Mouse (Mus musculus) subcutaneous adipose tissue, adult 2 months (tissue): Measurements from ENCODE around the gene Rpl3. TPM values are rescaled to one million over a fixed set of nuclear protein-coding genes. Genes with fewer than 3 reads are reported as not detected.

Experiments used
- polyA plus RNA-seq: library from polyadenylated mRNA; depleted of rRNA; stranded (reverse); fragments of >200 nt; gene quantifications from 2 replicates; pipeline ENCODE4 v1.2.3, GENCODE M21; 2012; ENCODE audit warnings: low replicate concordance; rRNA removed

The Rpl3 gene
- 384 and 934 TPM in 2 replicates for polyA plus RNA-seq

DNA sequence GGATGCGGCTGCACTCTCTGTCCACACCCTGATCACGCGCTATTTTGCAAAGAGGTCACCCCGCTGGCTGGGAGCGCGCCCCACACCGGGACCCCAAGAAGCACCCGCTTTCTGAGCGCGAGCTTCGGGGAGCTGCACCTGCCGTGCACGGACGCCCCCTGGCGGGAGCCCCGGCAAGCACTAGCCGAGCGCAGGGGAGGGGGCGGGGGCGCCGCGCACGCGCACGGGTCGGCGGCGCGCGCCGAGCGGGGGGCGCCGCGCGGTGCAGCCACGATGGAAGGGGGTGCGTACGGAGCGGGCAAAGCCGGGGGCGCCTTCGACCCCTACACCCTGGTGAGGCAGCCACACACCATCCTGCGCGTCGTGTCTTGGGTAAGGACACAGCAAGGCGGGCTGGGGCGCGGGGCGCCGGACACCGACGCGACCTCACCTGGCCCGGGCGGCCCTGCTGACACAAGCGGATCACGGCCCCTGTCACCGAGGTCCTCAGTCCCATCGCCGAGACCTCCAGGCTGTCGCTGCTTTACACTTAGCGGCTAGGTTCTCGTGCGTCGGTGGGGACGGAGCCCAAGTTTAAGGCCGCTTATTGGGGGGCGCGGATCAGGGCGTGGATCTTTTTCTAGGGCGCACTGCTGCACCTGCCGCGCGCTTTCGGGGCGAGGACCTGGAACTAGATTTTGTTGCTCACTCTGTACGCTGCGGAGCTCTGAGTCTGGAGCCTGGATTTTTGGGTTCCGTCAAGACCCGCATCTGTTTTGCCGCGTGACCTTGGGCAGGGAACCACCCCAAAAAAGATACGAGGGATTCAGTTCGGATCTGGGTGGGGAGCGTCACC, at the start of gene Rpl3, which contains the start of gene Syngr1:
Rpl3 (minus strand) TSS at position 748 of the 835 bp plus-strand sequence.
Syngr1 (plus strand) TSS at position 214 of the 835 bp plus-strand sequence.

GRCm38 (mm10) chr15:80132993-80133586, 41.4 kb upstream of the Rpl3 start, which contains the start of gene Tab1:
Tab1 (plus strand) TSS chr15:80133127.

Other genes starting within 250 kb of the Rpl3 start
- gene Apobec3, start 200.2 kb downstream of the Rpl3 start, polyA plus RNA-seq: 41.3 and 41.4 TPM in 2 replicates
- 26.7 and 34.0 TPM in 2 replicates for gene Cbx7, start 120.7 kb downstream of the Rpl3 start, polyA plus RNA-seq
- 35.6 and 65.6 TPM in 2 replicates for gene Pdgfb, start 76.9 kb downstream of the Rpl3 start, polyA plus RNA-seq
- 31.1 and 39.3 TPM in 2 replicates for gene Syngr1, start 534 bp downstream of the Rpl3 start, polyA plus RNA-seq
- 15.8 and 28.1 TPM in 2 replicates for gene Tab1, start 41.3 kb upstream of the Rpl3 start, polyA plus RNA-seq
- gene Mgat3, start 81.9 kb upstream of the Rpl3 start, polyA plus RNA-seq: 1.7 and 12.3 TPM in 2 replicates
- gene Mief1, start 142.2 kb upstream of the Rpl3 start, polyA plus RNA-seq: 16.0 and 21.1 TPM in 2 replicates
- not detected in 2 replicates for gene AC140267.1, start 144.0 kb upstream of the Rpl3 start, polyA plus RNA-seq
- 157 and 168 TPM in 2 replicates for gene Atf4, start 163.3 kb upstream of the Rpl3 start, polyA plus RNA-seq
- 29.2 and 34.9 TPM in 2 replicates for gene Rps19bp1, start 172.4 kb upstream of the Rpl3 start, polyA plus RNA-seq
- 0.05 and 0.06 TPM in 2 replicates for gene Cacna1i, start 195.4 kb upstream of the Rpl3 start, polyA plus RNA-seq